Mouse (Mus musculus) CD4-positive helper T cell, adult 2 months (primary cell): Measurements from ENCODE around the gene Il1r1.

Source experiments
- DNase-seq: peaks from one replicate; pipeline ENCODE4 v3.0.0-alpha.2; 2012; ENCODE audit warnings: low read depth, missing footprints, low spot score

Il1r1 gene

GRCm38 (mm10) chr1:40362784-40363183 is 137.9 kb downstream of the Il1r1 start:
- no peak for DNase-seq
